Mouse (Mus musculus): ENCODE measurements around the gene Icam2.
"Not testable (repeated sequence)": the region's sequence is repeated elsewhere in the genome, so short reads cannot be mapped to it uniquely, and the experiment has no call there.

The Icam2 gene

DNA sequence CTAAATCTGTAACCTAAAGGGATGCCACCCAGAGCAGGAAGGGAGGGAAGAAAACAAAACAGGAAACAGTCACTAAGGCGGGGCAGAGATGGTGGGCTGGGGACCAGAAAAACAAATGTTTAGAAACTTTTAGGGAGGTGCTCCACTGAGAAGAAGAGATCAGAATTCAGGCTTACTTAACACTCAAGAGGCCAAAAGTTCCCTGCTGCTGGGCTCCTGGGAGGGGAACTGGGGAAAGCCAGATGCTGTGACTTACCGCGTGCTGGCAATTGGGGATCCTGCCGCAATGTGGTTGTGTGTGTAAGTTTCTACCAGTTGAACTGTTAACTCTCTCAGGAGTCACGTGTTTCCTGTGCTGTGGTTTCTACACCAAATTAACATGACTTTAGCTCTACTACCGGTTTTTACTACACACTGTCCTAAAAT is at the start of gene Icam2:
Icam2 (minus strand) TSS at position 285 of the 426 bp plus-strand sequence.
- DNase-seq (ENCODE audit: extremely low spot score): no peak

DNA sequence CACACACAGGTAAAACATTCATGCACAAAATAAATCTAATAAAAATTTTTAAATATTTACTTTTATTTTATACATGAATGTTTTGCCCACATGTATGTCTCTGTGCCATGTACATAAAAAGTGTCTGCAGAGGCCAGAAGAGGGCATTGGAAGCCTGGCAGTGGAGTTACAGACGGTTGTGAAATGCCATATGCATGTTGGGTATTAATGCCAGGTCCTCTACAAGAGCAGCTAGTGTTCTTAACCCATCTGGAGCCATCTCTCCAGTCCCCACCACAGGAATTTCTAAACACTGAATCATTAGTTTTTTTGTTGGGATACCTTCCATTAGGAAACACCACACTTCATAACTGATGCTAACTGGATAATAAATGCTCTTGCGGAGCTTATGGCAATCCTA is 49.7 kb upstream of the Icam2 start:
- DNase-seq (ENCODE audit: extremely low spot score): no peak

DNA sequence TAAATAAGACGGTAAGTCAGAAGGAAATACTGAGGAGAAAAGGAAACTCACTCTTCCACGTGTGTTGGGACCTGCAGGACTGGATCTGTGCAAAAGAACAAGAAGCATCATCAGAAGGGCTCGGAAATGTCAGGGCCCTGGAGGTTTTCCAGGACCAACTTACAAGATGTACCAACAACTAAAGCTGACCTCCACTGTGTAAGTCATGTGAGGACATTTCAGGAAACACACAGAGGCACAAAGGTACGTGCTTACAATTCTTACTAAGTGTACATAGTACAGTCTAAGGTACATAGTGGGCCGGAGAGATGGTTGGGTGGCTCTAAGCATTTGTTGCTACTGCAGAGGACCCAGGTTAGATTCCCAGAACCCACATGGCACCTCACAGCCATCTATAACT is 49.2 kb upstream of the Icam2 start:
- DNase-seq (ENCODE audit: extremely low spot score): no peak

GRCm38 (mm10) chr11:106430392-106430791 is 42.5 kb upstream of the Icam2 start:
- DNase-seq (ENCODE audit: extremely low spot score): no peak

DNA sequence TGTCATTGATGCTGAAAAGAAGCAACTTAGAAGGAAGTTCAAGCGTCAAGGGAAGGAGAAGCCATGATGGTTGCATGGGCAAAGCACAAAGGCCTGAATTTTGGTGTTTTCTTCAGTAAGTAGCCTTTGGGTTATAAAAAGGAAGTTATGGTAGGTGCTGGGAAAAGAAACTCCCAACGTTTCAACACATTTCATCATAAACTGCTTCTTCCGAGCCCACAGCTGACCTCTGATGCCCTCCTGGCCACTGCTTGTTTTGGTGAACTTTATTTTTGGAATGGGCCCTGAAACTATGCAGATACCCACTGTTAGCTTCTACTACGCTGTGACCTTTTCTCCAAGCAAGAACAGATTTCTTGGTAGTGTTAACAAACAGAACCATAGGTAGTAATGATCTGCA is 41.8 kb upstream of the Icam2 start:
- no peak for DNase-seq (ENCODE audit: extremely low spot score)

- DNase-seq (ENCODE audit: extremely low spot score): no peak
Measured at GRCm38 (mm10) chr11:106428556-106428955, 40.7 kb upstream of the Icam2 start.

DNA sequence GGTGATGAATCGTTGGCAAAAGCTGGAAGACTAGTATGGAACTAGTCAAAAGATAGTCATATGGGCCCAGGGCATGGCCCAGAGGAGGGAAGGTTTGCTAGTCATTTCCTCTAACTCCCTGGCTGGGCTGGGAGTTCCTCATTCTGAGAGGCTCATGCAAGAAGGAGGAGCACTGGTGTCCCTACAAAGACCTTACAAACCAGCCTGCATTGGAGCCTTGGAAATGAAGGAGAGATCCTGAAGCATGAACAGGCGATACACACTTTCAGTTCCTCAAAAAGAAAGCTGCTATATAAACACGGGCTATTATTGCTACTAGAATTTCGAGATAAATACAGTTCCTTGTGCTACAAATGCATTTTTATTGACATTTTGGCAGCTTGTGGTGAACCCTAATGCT is 40.2 kb upstream of the Icam2 start:
- DNase-seq (ENCODE audit: extremely low spot score): no peak

- DNase-seq (ENCODE audit: extremely low spot score): no peak
Measured at GRCm38 (mm10) chr11:106426447-106426846, 38.6 kb upstream of the Icam2 start.

GRCm38 (mm10) chr11:106425201-106425600 is 37.3 kb upstream of the Icam2 start:
- no peak for DNase-seq (ENCODE audit: extremely low spot score)

GRCm38 (mm10) chr11:106419262-106420102 is 31.6 kb upstream of the Icam2 start:
- no peak for DNase-seq (ENCODE audit: extremely low spot score)

DNA sequence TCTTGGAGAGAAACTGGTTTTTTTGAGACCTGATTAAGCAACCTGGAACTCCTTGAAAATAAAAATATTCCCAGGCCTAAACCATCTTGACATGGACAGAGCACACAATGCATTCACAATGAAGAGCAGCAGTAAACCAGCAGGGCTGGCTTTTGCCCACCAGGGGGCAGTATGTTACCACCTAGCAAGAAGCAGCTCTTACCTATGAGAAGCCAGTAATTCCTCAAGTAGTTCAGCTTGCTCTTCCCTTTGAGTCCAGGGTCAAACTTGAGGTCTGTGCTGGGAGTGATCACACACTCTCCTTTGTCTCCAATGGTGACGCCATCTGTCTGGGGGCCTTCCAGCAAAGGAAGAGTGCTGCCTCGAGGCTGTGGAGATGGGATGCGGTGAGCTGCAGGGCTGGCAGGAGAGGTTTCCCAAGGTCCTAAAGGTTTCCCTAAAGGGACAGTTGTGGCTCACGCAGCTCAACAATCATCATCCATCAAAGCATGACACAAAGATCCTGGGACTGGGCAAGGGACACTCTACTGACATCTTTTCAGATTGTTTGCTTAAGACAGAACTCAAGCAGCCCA is 30.8 kb upstream of the Icam2 start:
- DNase-seq (ENCODE audit: extremely low spot score): peak; percentile 83

DNA sequence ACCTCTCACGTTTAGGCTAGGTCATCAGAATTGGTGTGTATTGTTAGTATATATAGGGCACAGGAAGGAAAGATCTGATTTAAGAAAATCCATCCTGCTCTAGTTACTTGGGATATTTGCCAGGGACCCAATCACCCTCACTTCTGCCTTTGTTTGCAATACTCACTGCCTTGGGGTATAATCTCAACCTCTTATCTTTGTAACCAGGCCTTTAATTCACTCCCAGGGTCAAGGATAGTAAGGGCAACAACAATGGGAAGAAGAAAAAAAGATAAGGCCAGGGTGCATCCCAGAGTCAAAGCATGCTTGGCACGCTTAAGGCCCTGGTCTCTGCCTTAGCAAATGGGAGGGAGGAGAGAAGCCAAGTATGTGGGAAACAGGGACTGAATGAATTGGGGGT is 30.0 kb upstream of the Icam2 start:
- DNase-seq (ENCODE audit: extremely low spot score): no peak

DNA sequence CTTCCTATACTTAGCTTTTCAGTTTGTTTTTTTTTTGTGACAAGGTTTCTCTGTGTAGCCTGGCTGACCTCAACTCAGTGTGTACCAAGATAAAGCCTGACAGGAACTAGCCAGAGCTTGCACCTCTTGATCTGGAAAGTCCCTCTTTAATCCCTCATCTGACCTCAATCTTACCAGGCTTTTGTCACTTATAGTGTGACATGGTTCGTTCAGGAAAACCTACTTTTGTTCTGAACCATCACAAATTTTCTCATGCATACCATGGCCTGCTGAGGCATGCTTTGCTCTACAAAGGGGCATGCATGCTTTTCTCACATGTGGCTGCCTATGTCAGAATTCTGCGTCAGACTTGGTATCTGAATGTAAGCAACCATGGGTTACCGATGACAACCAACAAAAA is 28.5 kb upstream of the Icam2 start:
- no peak for DNase-seq (ENCODE audit: extremely low spot score)

DNA sequence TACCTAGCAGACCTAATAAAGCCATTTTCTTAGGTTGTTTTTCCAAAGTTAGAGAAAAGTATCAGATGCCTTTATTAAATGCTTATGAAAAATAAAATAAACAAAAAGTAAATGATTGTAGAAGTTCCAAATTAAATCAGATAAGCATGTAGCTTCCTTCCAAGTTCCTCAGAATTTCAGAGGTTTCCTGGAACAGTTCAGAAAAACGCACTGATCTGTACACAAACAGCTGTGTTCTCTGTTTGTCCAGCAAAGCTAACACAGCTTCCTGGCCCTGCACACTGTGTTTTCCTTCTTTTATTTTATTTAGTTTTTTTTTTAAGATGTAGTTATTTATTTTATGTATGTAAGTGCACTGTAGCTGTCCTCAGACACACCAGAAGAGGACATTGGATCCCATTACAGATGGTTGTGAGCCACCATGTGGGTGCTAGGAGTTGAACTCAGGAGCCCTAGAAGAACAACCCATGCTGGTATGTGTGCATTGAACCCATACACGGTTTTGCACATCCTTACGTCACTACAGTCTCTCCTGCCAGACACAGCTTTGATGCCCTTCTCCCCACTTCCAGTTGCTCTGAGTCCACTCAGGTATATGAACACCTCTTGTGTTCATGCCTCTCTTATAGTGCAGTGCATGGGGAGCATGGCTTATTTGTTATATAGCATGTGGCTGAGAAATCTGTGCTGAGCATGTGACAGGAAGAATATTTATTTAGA is 24.9 kb upstream of the Icam2 start:
- no peak for DNase-seq (ENCODE audit: extremely low spot score)

DNA sequence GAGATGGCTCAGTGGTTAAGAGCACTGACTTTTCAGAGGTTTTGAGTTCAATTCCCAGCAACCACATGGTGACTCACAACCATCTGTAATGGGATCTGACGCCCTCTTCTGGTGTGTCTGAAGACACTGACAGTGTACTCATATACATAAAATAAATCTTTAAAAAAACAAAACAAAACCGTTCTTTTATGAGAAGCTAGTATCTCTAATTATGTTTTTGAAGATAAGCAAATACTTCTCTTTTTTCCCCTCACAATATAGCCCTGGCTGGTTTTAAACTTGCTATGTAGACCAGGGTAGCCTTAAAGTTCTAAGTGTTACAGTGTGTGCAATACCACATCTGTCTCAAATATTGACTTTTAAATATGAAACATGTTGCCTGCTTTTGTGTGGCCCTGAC is 23.3 kb upstream of the Icam2 start:
- no peak for DNase-seq (ENCODE audit: extremely low spot score)

DNA sequence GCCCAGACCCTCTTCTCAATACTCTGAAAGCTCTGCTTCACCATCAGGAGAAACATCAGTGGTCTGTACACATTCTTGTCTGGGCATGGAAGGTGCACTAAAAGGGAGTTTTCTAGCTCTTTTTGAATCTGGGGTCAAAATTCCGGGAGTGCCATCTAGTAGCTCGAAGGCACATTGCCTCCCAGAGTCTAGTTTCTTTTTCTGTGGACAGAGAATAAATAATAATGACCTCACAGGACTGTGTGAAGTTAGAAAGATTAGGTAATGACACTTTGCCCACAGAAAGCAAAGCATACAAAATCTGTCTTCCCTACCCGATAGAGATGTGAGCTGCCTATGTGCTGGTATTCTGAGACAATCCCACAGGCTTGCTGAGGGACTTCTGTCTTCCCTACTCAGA is 22.6 kb upstream of the Icam2 start:
- DNase-seq (ENCODE audit: extremely low spot score): no peak

GRCm38 (mm10) chr11:106410011-106410410 is 22.1 kb upstream of the Icam2 start:
- no peak for DNase-seq (ENCODE audit: extremely low spot score)

DNA sequence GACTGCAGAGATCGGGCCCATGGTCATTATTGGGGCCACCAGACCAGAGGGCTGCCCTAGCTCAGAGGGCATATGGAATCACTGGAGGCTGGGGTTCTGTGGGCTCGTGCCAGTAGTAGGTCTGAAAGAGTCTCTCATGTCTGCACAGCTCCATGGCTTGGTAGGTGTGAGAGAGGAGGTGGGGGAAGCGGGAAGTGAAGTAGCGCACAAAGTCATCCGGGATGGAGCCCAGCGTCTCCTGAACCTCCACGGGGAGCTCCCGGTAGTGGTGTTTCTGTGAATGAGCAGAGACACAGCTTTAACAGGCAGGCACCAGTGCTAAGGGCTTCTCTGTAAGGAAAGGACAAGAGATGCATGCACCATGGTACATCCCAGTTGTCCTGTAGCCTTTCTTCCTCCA is 10.6 kb upstream of the Icam2 start:
- no peak for DNase-seq (ENCODE audit: extremely low spot score)

- no peak for DNase-seq (ENCODE audit: extremely low spot score)
Measured at GRCm38 (mm10) chr11:106397656-106398055, 9.8 kb upstream of the Icam2 start.

DNA sequence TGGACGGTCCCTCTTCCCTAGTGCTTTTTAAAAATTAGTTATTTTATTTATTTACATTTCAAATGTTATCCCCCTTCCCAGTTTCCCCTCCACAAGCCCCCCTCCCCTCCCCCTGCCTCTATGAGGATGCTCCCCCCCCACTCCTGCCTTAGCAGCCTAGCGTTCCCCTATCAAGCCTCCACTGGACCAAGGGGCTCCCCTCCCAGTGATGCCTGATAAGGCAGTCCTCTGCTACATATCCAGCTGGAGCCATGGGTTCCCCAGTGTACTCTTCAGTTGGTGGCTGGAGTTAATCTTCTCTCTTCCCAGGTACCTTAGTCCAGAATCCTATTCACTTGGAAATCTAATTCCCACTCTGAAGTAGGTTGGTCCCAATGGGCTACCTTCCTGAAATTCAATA is 6.2 kb upstream of the Icam2 start:
- not testable (repeated sequence) for DNase-seq (ENCODE audit: extremely low spot score)

DNA sequence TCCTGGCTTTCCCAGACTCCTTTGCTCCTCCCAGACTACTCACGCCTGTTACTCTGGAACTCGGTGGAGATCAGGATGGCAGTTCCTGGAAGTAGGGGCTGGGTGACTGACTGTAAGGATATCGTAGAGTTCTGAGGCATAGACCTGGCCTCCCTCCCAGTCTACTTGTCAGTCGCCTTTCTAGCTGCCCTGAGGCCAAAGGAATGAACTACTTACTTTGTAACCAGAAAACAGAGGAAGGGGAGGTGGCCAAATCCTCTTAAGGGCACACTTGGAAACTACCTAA is 5.4 kb upstream of the Icam2 start:
- DNase-seq (ENCODE audit: extremely low spot score): no peak

- DNase-seq (ENCODE audit: extremely low spot score): no peak
Measured at GRCm38 (mm10) chr11:106392597-106393330, 4.9 kb upstream of the Icam2 start.

Data from embryo, embryonic 9.5 days (tissue).